Mouse (Mus musculus) brain, embryonic 14.5 days (tissue): Measurements from ENCODE around the gene Kctd18.

Experiments
- CTCF ChIP-seq: fragments of 200-500 bp; IDR thresholded peaks from 2 replicates; pipeline ENCODE4 v1.5.1; 2012; ENCODE audit warnings: inconsistent platforms, mild to moderate bottlenecking, moderate library complexity, borderline replicate concordance; ENCODE audit not compliant: insufficient read depth, insufficient read length; ENCODE audit errors: extremely low read depth
- POLR2A ChIP-seq: fragments of 200-500 bp; IDR thresholded peaks from 2 replicates; pipeline ENCODE4 v1.6.1; 2012; ENCODE audit warnings: mild to moderate bottlenecking, inconsistent platforms, borderline replicate concordance; ENCODE audit not compliant: poor library complexity, insufficient read depth, insufficient read length, severe bottlenecking; ENCODE audit errors: extremely low read depth

DNA sequence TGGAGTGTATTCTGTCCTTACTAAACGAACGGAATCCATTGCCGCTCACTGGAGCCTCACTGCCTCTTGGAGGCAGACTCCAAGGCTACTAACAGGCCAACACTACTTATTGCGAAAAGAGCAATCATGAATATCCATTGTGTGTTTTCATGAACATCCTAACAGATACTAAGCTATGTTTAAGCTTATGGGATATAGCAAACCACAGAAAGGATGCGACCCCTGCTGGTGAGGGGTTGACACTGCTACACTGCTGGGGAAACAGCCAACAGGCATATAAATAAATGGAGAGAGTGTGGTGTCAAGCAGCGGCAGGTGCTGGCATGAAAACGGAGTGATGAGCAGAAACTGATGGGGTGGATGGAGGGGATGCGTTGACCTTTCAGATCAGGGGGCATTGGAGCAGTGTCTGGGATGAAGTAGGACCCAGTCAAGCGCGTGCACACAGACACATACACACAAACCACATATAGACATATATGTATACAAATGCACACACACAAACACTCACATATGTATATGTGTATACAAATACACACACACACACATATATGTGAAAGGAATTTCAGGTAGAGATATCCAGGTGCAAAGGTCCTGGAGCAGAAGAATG, 12.5 kb upstream of the Kctd18 start:
- TF ChIP-seq POLR2A (no peak), CTCF (peak; percentile 80)
